Mouse (Mus musculus): ENCODE data around the gene Ppa1. TPM values are rescaled to one million over a fixed set of nuclear protein-coding genes. Genes with fewer than 3 reads are reported as not detected.

The Ppa1 gene
- total RNA-seq, 2 experiments from 2014 or later, result 99.5 to 110 TPM

- no peak for DNase-seq (ENCODE audit: extremely low spot score in 1 of 2, low spot score in 1 of 2)
Measured at GRCm38 (mm10) chr10:61640363-61640762, 8.0 kb upstream of the Ppa1 start.

- no peak for DNase-seq (ENCODE audit: extremely low spot score in 1 of 2, low spot score in 1 of 2)
Measured at GRCm38 (mm10) chr10:61646557-61646956, 1.8 kb upstream of the Ppa1 start.

- DNase-seq (ENCODE audit: extremely low spot score in 1 of 2, low spot score in 1 of 2), result no peak
Measured at GRCm38 (mm10) chr10:61648737-61649645, 639 bp downstream of the Ppa1 start.

- no peak for DNase-seq (ENCODE audit: extremely low spot score in 1 of 2, low spot score in 1 of 2)
Measured at GRCm38 (mm10) chr10:61654105-61654504, 5.8 kb downstream of the Ppa1 start.

GRCm38 (mm10) chr10:61654691-61655090 is 6.3 kb downstream of the Ppa1 start:
- no peak for DNase-seq (ENCODE audit: extremely low spot score in 1 of 2, low spot score in 1 of 2)

GRCm38 (mm10) chr10:61655188-61655587 is 6.8 kb downstream of the Ppa1 start:
- no peak for DNase-seq (ENCODE audit: extremely low spot score in 1 of 2, low spot score in 1 of 2)

- DNase-seq (ENCODE audit: extremely low spot score in 1 of 2, low spot score in 1 of 2), result no peak
Measured at GRCm38 (mm10) chr10:61656928-61657882, 8.9 kb downstream of the Ppa1 start.

- peak in 1 of 2 experiments; percentile 57 for DNase-seq (ENCODE audit: extremely low spot score in 1 of 2, low spot score in 1 of 2)
Measured at GRCm38 (mm10) chr10:61657985-61658384, 9.6 kb downstream of the Ppa1 start.

- DNase-seq (ENCODE audit: extremely low spot score in 1 of 2, low spot score in 1 of 2), result no peak
Measured at GRCm38 (mm10) chr10:61661887-61662286, 13.5 kb downstream of the Ppa1 start.

- DNase-seq (ENCODE audit: extremely low spot score in 1 of 2, low spot score in 1 of 2), result no peak
Measured at GRCm38 (mm10) chr10:61662391-61662988, 14.1 kb downstream of the Ppa1 start.

- DNase-seq (ENCODE audit: extremely low spot score in 1 of 2, low spot score in 1 of 2), result no peak
Measured at GRCm38 (mm10) chr10:61665111-61665510, 16.8 kb downstream of the Ppa1 start.

- no peak for DNase-seq (ENCODE audit: extremely low spot score in 1 of 2, low spot score in 1 of 2)
Measured at GRCm38 (mm10) chr10:61665651-61666050, 17.3 kb downstream of the Ppa1 start.

- DNase-seq (ENCODE audit: extremely low spot score in 1 of 2, low spot score in 1 of 2), result no peak
Measured at GRCm38 (mm10) chr10:61669289-61669688, 20.9 kb downstream of the Ppa1 start.

- no peak for DNase-seq (ENCODE audit: extremely low spot score in 1 of 2, low spot score in 1 of 2)
Measured at GRCm38 (mm10) chr10:61669896-61670295, 21.5 kb downstream of the Ppa1 start.

GRCm38 (mm10) chr10:61670758-61671157 is 22.4 kb downstream of the Ppa1 start:
- no peak for DNase-seq (ENCODE audit: extremely low spot score in 1 of 2, low spot score in 1 of 2)

- DNase-seq (ENCODE audit: extremely low spot score in 1 of 2, low spot score in 1 of 2), result no peak
Measured at GRCm38 (mm10) chr10:61675935-61676334, 27.6 kb downstream of the Ppa1 start.

GRCm38 (mm10) chr10:61679545-61679944 is 31.2 kb downstream of the Ppa1 start:
- DNase-seq (ENCODE audit: extremely low spot score in 1 of 2, low spot score in 1 of 2), result no peak

GRCm38 (mm10) chr10:61680015-61680913 is 31.9 kb downstream of the Ppa1 start, which contains the start of gene Sar1a:
Gene Sar1a (plus strand): TSS chr10:61680299.
- peak; percentile 96 for DNase-seq (ENCODE audit: extremely low spot score in 1 of 2, low spot score in 1 of 2)

- DNase-seq (ENCODE audit: extremely low spot score in 1 of 2, low spot score in 1 of 2), result no peak
Measured at GRCm38 (mm10) chr10:61689405-61689804, 41.1 kb downstream of the Ppa1 start.

GRCm38 (mm10) chr10:61693563-61693962 is 45.2 kb downstream of the Ppa1 start:
- DNase-seq (ENCODE audit: extremely low spot score in 1 of 2, low spot score in 1 of 2), result no peak

Data from layer of hippocampus, postnatal 25 days (tissue).